Mouse (Mus musculus) G1E (cell line): Measurements from ENCODE around the gene Spcs1.

Experiments
- CTCF ChIP-seq: IDR thresholded peaks from 2 replicates; pipeline ENCODE4 v1.5.1; 2012; ENCODE audit warnings: low read depth, low read length, inconsistent platforms, mixed read lengths
- GATA1 ChIP-seq: IDR thresholded peaks from 2 replicates; pipeline ENCODE4 v1.6.1; 2012; ENCODE audit warnings: borderline replicate concordance, low read length, inconsistent platforms, mixed read lengths
- GATA2 ChIP-seq: IDR thresholded peaks from 2 replicates; pipeline ENCODE4 v1.6.1; 2012; ENCODE audit warnings: low read depth, low read length, inconsistent platforms, borderline replicate concordance
- POLR2AphosphoS5 ChIP-seq: IDR thresholded peaks from 2 replicates; pipeline ENCODE4 v1.6.1; 2012; ENCODE audit warnings: low read depth, low read length, inconsistent platforms; ENCODE audit not compliant: insufficient replicate concordance
- TAL1 ChIP-seq: conservative IDR thresholded peaks from 2 replicates; pipeline ENCODE4 v1.6.1; 2012; ENCODE audit warnings: low read depth, low read length, inconsistent platforms, mixed read lengths

DNA sequence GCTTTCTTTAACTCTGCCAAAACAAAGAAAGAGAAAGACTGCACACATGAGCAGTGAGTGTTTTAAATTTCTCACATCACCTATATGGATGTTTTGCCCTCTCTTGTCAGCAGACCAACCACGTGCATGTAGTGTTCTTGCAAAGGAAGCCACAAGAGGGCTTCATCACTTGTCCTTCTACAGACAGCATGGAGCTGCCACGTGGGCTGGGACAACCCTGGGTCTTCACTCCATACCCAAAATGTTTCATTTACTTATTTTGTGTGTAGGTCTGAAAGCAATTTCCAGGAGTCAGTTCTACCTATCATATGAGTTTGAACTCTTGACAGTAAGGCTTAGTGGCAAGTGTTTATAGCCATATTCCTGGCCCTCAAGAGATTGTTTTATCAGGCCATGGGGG is 16.4 kb upstream of the Spcs1 start:
- TF ChIP-seq CTCF (no peak), TAL1 (no peak), GATA1 (no peak), GATA2 (no peak), POLR2AphosphoS5 (no peak)
